Mouse (Mus musculus) induced T-regulatory cell, adult 2 months (primary cell): ENCODE measurements around the gene Lmntd2.

ENCODE experiments used
- DNase-seq: peaks from one replicate; pipeline ENCODE4 v3.0.0-alpha.2; 2012; ENCODE audit warnings: low read depth

The Lmntd2 gene

GRCm38 (mm10) chr7:141190220-141190619, 23.7 kb downstream of the Lmntd2 start:
- DNase-seq: no peak

GRCm38 (mm10) chr7:141188733-141189132, 25.1 kb downstream of the Lmntd2 start:
- no peak for DNase-seq

GRCm38 (mm10) chr7:141188194-141188593, 25.7 kb downstream of the Lmntd2 start:
- no peak for DNase-seq

- peak; percentile 95 for DNase-seq
These were observed 37.7 kb downstream of the Lmntd2 start for GRCm38 (mm10) chr7:141176173-141176572.

GRCm38 (mm10) chr7:141175068-141175467, 38.8 kb downstream of the Lmntd2 start:
- DNase-seq: peak; percentile 27

- peak; percentile 67 for DNase-seq
These were observed 40.5 kb downstream of the Lmntd2 start for GRCm38 (mm10) chr7:141173323-141173850.

GRCm38 (mm10) chr7:141172116-141173006, 41.5 kb downstream of the Lmntd2 start, which contains the start of gene Rnh1:
Rnh1 (minus strand) TSS chr7:141172857.
- peak; percentile 96 for DNase-seq

- DNase-seq: no peak
These were observed 44.0 kb downstream of the Lmntd2 start for GRCm38 (mm10) chr7:141169866-141170265.

GRCm38 (mm10) chr7:141169300-141169699, 44.6 kb downstream of the Lmntd2 start:
- peak; percentile 16 for DNase-seq

- peak; percentile 74 for DNase-seq
These were observed 45.3 kb downstream of the Lmntd2 start for GRCm38 (mm10) chr7:141168518-141168953.

GRCm38 (mm10) chr7:141167901-141168517, 45.9 kb downstream of the Lmntd2 start:
- DNase-seq: peak; percentile 42

- no peak for DNase-seq
These were observed 49.0 kb downstream of the Lmntd2 start for GRCm38 (mm10) chr7:141164850-141165249.

GRCm38 (mm10) chr7:141164397-141164796, 49.5 kb downstream of the Lmntd2 start:
- DNase-seq: no peak
